Mouse (Mus musculus) neural tube, embryonic 14.5 days (tissue): ENCODE results near the gene Vcan. TPM values are rescaled to one million over a fixed set of nuclear protein-coding genes. Genes with fewer than 3 reads are reported as not detected.

ENCODE experiments used
- polyA plus RNA-seq: library from polyadenylated mRNA; unstranded; fragments of >200 nt; fragmentation: Nextera tagmentation; extraction: Ambion mirVana; gene quantifications from 2 replicates; pipeline ENCODE4 v1.2.1, GENCODE M21; 2014

The Vcan gene
- polyA plus RNA-seq, 1 experiment from 2014 or later, result 19.8 TPM

Other genes starting within 250 kb of the Vcan start
- gene Hapln1, start 202.7 kb downstream of the Vcan start, polyA plus RNA-seq, result 0.61 and 1.2 TPM in 2 replicates